Mouse (Mus musculus) large intestine, adult 2 months (tissue): ENCODE results near the gene Bicd2. TPM values are rescaled to one million over a fixed set of nuclear protein-coding genes. Genes with fewer than 3 reads are reported as not detected.

Source experiments
- DNase-seq: peaks from one replicate; pipeline ENCODE4 v3.0.0-alpha.2; 2012; ENCODE audit warnings: low read depth, low spot score
- WGBS: fragments of 180-500 bp; shearing (Covaris S2); methylation state at CpG from one replicate; pipeline ENCODE4 v1.1.7; 2018; 5-methylcytosine and 5-hydroxymethylcytosine counted together
- polyA plus RNA-seq: library from polyadenylated mRNA; depleted of rRNA; stranded (reverse); fragments of >200 nt; gene quantifications from 2 replicates; pipeline ENCODE4 v1.2.3, GENCODE M21; 2012; rRNA removed

Gene Bicd2
- 6.4 and 9.4 TPM in 2 replicates for polyA plus RNA-seq

- under 1% methylated on average over 74 of the region's 74 CpGs for WGBS
- peak; percentile 94 for DNase-seq
These were observed at the start of gene Bicd2 for GRCm38 (mm10) chr13:49341012-49341830. Gene Bicd2 (plus strand): TSS chr13:49341585.

- 85% methylated on average over 6 of the region's 6 CpGs for WGBS
- no peak for DNase-seq
These were observed 49.4 kb upstream of the Bicd2 start for GRCm38 (mm10) chr13:49291949-49292348.

- WGBS, result 52% methylated on average over 9 of the region's 9 CpGs
- DNase-seq, result no peak
These were observed 47.3 kb upstream of the Bicd2 start for GRCm38 (mm10) chr13:49294108-49294507.

GRCm38 (mm10) chr13:49296270-49296669 is 45.1 kb upstream of the Bicd2 start:
- DNase-seq, result no peak
- 89% methylated on average over 7 of the region's 7 CpGs for WGBS

- DNase-seq, result peak; percentile 64
- WGBS, result 12% methylated on average over 14 of the region's 14 CpGs
These were observed 42.6 kb upstream of the Bicd2 start for GRCm38 (mm10) chr13:49298514-49299381.

GRCm38 (mm10) chr13:49300771-49301170 is 40.6 kb upstream of the Bicd2 start:
- no peak for DNase-seq
- WGBS, result 85% methylated on average over 1 of the region's 1 CpGs

GRCm38 (mm10) chr13:49306771-49307310 is 34.5 kb upstream of the Bicd2 start:
- no peak for DNase-seq
- 49% methylated on average over 7 of the region's 7 CpGs for WGBS

GRCm38 (mm10) chr13:49307311-49307969 is 33.9 kb upstream of the Bicd2 start:
- no peak for DNase-seq
- WGBS, result 8% methylated on average over 10 of the region's 10 CpGs

GRCm38 (mm10) chr13:49308206-49308605 is 33.2 kb upstream of the Bicd2 start:
- DNase-seq, result no peak
- 86% methylated on average over 4 of the region's 4 CpGs for WGBS

- 83% methylated on average over 16 of the region's 16 CpGs for whole genome bisulfite sequencing
- DNase-seq, result no peak
These were observed 32.5 kb upstream of the Bicd2 start for GRCm38 (mm10) chr13:49308861-49309403.

GRCm38 (mm10) chr13:49309501-49309900 is 31.9 kb upstream of the Bicd2 start:
- WGBS, result 89% methylated on average over 1 of the region's 1 CpGs
- no peak for DNase-seq

GRCm38 (mm10) chr13:49311642-49312041 is 29.7 kb upstream of the Bicd2 start:
- no peak for DNase-seq
- 40% methylated on average over 7 of the region's 7 CpGs for WGBS

- no peak for DNase-seq
- 17% methylated on average over 9 of the region's 9 CpGs for WGBS
These were observed 24.8 kb upstream of the Bicd2 start for GRCm38 (mm10) chr13:49316386-49317162.

GRCm38 (mm10) chr13:49317508-49317907 is 23.9 kb upstream of the Bicd2 start:
- WGBS, result 59% methylated on average over 6 of the region's 6 CpGs
- DNase-seq, result no peak

- 92% methylated on average over 7 of the region's 7 CpGs for whole genome bisulfite sequencing
- no peak for DNase-seq
These were observed 23.5 kb upstream of the Bicd2 start for GRCm38 (mm10) chr13:49317914-49318313.

- no peak for DNase-seq
- 32% methylated on average over 10 of the region's 10 CpGs for WGBS
These were observed 21.3 kb upstream of the Bicd2 start, which contains the start of gene Fgd3 for GRCm38 (mm10) chr13:49320040-49320439. Gene Fgd3 (minus strand): TSS chr13:49320311.

- no peak for DNase-seq
- WGBS, result 94% methylated on average over 1 of the region's 1 CpGs
These were observed 20.9 kb upstream of the Bicd2 start for GRCm38 (mm10) chr13:49320514-49320913.

- DNase-seq, result no peak
- 63% methylated on average over 3 of the region's 3 CpGs for WGBS
These were observed 19.9 kb upstream of the Bicd2 start for GRCm38 (mm10) chr13:49321452-49321851.

GRCm38 (mm10) chr13:49322169-49322568 is 19.2 kb upstream of the Bicd2 start:
- no peak for DNase-seq
- WGBS, result 78% methylated on average over 5 of the region's 5 CpGs
